Mouse (Mus musculus) hindbrain, embryonic 10.5 days (tissue): ENCODE results near the gene Ift122. TPM values are rescaled to one million over a fixed set of nuclear protein-coding genes. Genes with fewer than 3 reads are reported as not detected.
A peak's percentile ranks its signal among the peaks of the same experiment; 100 is the strongest.
"Not testable (repeated sequence)": the region's sequence is repeated elsewhere in the genome, so short reads cannot be mapped to it uniquely, and the experiment has no call there.

ENCODE experiments used
- DNase-seq: peaks from one replicate; pipeline ENCODE4 v3.0.0-alpha.2; 2017; ENCODE audit warnings: low spot score
- H3K27ac ChIP-seq: fragments of 300-500 bp; sonication (generic); 2 replicates; pipeline ENCODE4 v1.5.1; 2016; ENCODE audit warnings: mild to moderate bottlenecking, moderate library complexity
- H3K27me3 ChIP-seq: fragments of 300-500 bp; sonication (generic); 2 replicates; pipeline ENCODE4 v1.6.1; 2016; ENCODE audit warnings: mild to moderate bottlenecking; ENCODE audit not compliant: poor library complexity, insufficient read depth, severe bottlenecking
- H3K36me3 ChIP-seq: fragments of 300-500 bp; sonication (generic); 2 replicates; pipeline ENCODE4 v1.6.1; 2016; ENCODE audit warnings: mild to moderate bottlenecking, moderate library complexity
- H3K4me1 ChIP-seq: fragments of 300-500 bp; sonication (generic); replicated peaks from 2 replicates; pipeline ENCODE4 v1.6.1; 2016; ENCODE audit warnings: mild to moderate bottlenecking
- H3K4me3 ChIP-seq: fragments of 300-500 bp; sonication (generic); 2 replicates; pipeline ENCODE4 v1.5.1; 2016; ENCODE audit warnings: mild to moderate bottlenecking, moderate library complexity
- H3K9me3 ChIP-seq: fragments of 300-500 bp; sonication (generic); 2 replicates; pipeline ENCODE4 v1.6.1; 2016; ENCODE audit warnings: mild to moderate bottlenecking, moderate library complexity
- WGBS: fragments of 180-500 bp; shearing (Covaris S2); methylation state at CpG from one replicate; pipeline ENCODE4 v1.1.7; 2016; 5-methylcytosine and 5-hydroxymethylcytosine counted together
- polyA plus RNA-seq: library from polyadenylated mRNA; unstranded; fragments of >200 nt; fragmentation: Nextera tagmentation; extraction: Ambion mirVana; gene quantifications from 2 replicates; pipeline ENCODE4 v1.2.1, GENCODE M21; 2016

Ift122 gene
- polyA plus RNA-seq, 1 experiment from 2014 or later: 28.8 TPM

DNA sequence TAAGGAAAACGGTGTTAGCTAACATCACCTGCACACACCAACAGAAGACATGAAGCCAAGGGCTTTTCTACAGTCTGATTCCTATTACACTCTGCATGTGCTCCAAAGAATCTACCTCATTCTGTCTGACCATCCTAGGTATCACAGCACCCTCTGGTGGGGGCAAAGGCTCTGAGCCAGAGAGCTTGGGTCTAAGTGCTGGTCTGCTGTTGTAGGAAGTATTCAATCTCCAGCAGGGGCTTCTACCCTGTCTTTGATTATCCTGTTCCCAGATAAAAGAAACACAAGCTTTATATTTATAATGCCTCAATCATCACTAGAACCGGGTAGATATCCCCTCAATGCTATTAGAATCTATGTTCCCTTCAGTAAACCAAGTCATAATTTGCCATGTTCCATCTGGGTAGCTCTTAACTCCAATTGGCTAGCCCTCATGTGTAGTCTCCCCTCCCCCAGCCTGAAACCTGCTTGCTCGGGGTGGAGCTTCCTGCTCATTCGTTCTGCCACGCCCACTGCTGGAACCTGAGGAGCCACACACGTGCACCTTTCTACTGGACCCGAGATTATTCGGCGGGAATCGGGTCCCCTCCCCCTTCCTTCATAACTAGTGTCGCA lies 29.3 kb upstream of the Ift122 start:
- DNase-seq: peak; percentile 84
- WGBS: 2% methylated on average over 5 of the region's 11 CpGs
- H3K4me1 ChIP-seq, H3K36me3 ChIP-seq, H3K9me3 ChIP-seq, H3K27me3 ChIP-seq: not testable (repeated sequence)
- H3K4me3 ChIP-seq: peak overlapping the region; percentile 37
- peak overlapping the region; percentile 73 for H3K27ac ChIP-seq

DNA sequence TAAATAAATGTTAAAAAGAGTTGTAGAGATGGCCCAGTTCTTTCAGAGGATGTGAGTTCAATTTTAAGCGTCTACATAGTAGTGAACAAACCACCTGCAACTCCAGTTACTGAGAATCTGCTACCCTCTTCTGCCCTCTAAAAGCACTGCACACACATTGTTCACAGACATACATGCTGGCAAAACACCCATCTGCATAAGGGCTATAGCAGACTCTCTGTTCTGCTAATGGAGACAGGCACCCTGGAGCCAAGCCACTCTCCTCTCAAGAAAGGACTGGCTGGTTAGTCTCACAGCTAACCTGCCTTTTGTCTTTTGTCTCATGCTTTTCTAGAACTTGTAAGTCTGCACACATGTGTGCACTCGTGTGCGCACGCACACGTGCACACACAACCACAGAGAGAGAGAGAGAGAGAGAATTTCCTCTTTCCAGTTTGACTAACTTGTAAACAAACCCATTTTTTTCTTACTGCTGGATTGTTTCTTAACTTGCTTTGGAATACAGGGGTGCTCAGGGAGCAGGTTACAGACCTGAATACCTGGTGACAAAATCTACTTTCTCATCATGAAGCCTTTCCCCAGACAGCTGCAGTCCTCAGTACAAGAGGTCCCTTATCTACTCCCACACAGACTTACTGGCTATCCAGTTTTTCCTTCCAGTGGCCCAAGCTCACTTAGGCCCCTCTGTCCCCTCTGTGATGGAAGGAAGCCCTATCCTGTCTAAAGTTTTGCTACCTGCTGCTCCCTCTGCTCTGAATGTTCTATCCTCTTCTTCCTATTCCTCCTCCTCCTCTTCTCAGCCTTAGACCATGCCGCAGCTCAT lies 22.3 kb upstream of the Ift122 start:
- Histone ChIP-seq H3K36me3 (peaks cover 3% of the 10 kb centered on the region; the same call in 1 of the 2 replicates), H3K9me3 (no peaks in the 10 kb centered on the region), H3K4me1 (no peaks in the 10 kb centered on the region), H3K4me3 (no peak overlapping the region), H3K27ac (no peak overlapping the region), H3K27me3 (no peaks in the 10 kb centered on the region)
- DNase-seq: no peak
- 87% methylated on average over 6 of the region's 6 CpGs for WGBS

DNA sequence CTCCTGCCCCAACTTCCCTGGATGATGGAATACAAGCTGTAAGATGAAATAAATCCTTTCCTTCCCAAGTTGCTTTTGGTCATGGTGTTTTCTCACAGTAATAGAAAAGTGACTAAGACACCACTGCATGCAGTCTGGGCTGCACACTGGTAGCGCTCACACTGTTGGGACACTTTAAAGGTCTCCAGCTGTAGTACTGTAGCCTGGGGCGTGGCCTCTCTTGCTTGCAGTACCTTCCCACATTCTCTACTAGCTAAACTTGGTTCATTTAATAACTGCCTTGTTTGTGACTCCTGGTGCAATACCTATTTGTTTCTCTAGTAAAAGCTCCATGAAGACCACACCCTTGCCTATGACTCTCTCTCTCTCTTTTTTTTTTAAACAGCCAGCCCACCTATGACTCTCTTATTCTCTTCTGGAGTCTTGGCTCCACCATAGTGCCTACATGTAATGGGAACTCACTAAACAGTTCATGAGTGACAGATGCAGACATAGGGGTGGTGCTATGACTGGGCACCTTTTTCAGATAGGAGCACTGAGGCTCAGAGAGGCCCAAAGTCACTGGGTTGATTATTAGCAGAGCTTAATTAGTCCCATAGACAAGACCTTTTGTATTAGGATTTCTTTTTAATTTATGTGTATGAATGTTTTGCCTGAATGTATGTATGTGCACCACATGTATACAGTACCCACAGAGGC lies 21.0 kb upstream of the Ift122 start:
- Histone ChIP-seq H3K4me3 (no peak overlapping the region), H3K36me3 (peaks cover 3% of the 10 kb centered on the region; the same call in 1 of the 2 replicates), H3K27me3 (no peaks in the 10 kb centered on the region), H3K9me3 (no peaks in the 10 kb centered on the region), H3K27ac (no peak overlapping the region), H3K4me1 (peaks cover 4% of the 10 kb centered on the region; the same call in 1 of the 2 replicates)
- DNase-seq: no peak
- WGBS: 87% methylated on average over 2 of the region's 2 CpGs

DNA sequence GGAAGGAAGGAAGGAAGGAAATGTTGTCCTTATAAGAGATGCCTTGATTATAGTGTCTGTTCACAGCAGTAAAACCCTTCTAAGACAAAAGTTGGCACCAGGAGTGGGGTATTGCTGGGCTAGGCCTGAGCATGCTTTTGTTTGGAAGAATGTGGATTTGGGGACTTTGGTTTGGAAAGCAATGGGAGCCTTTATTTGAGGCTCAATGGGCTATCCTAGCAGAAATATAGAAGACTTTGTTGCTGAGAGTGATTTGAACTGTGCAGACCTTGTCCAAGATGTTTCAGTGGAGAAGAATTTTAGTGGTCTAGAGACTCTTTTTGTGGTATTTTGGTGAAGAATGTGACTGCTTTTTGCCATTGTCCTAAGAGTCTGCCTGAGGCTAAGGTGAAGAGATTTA lies 19.4 kb upstream of the Ift122 start:
- Histone ChIP-seq H3K4me1 (peaks cover 20% of the 10 kb centered on the region), H3K27ac (no peak overlapping the region), H3K36me3 (peaks cover 3% of the 10 kb centered on the region; the same call in 1 of the 2 replicates), H3K4me3 (no peak overlapping the region), H3K27me3 (no peaks in the 10 kb centered on the region), H3K9me3 (no peaks in the 10 kb centered on the region)
- no peak for DNase-seq

DNA sequence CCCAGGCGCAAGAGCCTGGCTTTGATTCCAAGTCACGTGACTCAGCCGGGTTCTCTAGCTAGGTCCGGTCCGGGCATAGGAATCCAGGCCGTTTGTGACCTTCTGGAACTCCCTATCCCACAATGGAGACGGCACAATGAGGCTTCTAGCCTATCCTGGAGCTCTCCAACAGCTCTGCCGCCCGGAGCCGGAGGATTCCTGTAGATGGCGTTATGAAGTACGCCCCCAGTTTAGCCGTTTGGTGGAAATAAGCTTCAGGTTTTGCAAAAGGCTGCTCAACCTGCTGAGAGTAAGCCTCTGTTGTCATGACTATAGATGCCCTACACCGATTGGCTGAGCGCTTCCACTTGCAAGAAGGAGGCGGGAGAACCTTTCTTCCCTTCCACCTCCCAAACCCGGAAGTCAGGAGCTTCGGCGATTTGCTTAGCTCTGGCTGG lies 15.1 kb upstream of the Ift122 start, which contains the start of gene Efcab12:
Efcab12 (minus strand) TSS at position 252 of the 437 bp plus-strand sequence.
- no peaks in the 10 kb centered on the region for H3K9me3 ChIP-seq
- H3K27ac ChIP-seq: peak within 1 kb of the TSS; percentile 85
- H3K36me3 ChIP-seq: peaks cover 23% of the 10 kb centered on the region
- H3K4me1 ChIP-seq: peaks cover 20% of the 10 kb centered on the region
- WGBS: 2% methylated on average over 19 of the region's 19 CpGs
- H3K4me3 ChIP-seq: peak within 1 kb of the TSS; percentile 55
- no peaks in the 10 kb centered on the region for H3K27me3 ChIP-seq
- DNase-seq: peak; percentile 78

DNA sequence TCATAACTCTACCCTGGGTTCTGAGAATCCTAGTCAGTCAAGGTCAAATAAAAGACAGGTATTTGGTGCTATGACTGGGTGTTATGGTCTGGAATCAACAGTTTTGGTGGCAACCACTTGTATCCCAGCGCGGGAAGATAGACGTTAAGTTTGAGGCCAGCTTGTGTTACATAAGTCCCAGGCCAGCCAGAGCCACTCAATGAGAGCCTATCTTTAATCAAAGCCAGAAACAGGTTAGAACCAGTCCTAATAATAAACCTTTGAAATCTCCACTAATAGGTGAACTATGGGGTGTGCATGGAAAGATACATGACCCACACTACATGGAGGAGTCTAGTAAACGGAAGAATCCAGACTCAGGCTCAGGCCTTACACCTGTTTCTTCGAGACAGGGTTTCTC lies 14.5 kb upstream of the Ift122 start:
- Histone ChIP-seq H3K27me3 (no peaks in the 10 kb centered on the region), H3K27ac (peak overlapping the region; percentile 85; the same call in 1 of the 2 replicates), H3K4me1 (peaks cover 20% of the 10 kb centered on the region), H3K4me3 (peak overlapping the region; percentile 55), H3K36me3 (peaks cover 29% of the 10 kb centered on the region), H3K9me3 (no peaks in the 10 kb centered on the region)
- 66% methylated on average over 5 of the region's 5 CpGs for WGBS
- no peak for DNase-seq

DNA sequence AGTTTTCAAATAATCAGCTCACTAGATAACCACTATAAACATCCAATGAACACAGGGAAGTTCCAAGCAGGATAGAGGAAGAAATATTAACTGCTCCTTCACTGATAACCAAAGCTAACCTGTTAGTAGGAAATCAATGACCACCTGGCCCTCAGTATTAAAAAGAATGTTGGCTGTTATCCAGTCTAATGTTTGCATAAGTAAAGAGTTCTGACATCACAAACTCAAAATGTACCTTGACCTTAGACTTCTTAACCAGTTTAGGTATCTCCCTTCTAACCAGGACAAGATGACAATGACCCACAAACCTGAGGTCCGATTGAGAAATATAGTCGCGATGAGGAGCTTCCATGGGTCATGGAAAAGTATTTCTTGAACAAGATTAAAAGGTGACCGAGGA lies 8.3 kb upstream of the Ift122 start:
- Histone ChIP-seq H3K36me3 (peaks cover 74% of the 10 kb centered on the region), H3K4me1 (no peaks in the 10 kb centered on the region), H3K4me3 (no peak overlapping the region), H3K27me3 (no peaks in the 10 kb centered on the region), H3K9me3 (no peaks in the 10 kb centered on the region), H3K27ac (no peak overlapping the region)
- DNase-seq: no peak
- WGBS: 95% methylated on average over 4 of the region's 4 CpGs

DNA sequence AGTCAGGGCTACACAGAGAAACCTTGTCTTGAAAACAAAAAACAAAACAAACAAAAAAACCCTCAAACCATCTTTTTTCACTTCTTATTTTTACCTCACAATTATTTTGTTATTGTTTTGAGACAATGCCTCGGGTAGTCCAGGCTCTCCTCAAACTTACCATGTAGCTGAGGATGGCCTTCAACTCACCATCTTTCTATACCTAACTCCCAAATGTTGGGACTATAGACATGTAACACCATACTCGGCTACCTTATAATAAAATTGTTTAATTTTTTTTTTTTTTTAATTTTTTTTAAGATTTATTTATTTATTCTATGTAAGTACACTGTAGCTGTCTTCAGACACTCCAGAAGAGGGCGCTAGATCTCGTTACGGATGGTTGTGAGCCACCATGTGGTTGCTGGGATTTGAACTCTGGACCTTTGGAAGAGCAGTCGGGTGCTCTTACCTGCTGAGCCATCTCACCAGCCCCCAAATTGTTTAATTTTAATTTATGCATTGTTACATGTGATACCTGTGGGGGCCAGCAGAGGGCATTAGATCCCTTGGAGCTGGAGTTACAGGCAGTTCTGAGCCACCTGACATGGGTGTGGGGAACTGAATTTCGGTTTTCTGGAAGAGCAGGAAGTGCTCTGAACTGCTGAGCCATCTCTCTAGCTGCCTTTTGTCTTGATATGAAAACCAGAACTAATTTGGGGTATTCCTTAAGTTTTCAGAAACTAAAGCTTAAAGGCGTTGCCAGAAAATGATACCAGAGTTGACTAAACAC lies 6.4 kb upstream of the Ift122 start:
- H3K9me3 ChIP-seq: no peaks in the 10 kb centered on the region
- 47% methylated on average over 8 of the region's 8 CpGs for WGBS
- H3K27ac ChIP-seq: no peak overlapping the region
- DNase-seq: peak; percentile 64
- peaks cover 76% of the 10 kb centered on the region for H3K36me3 ChIP-seq
- H3K4me3 ChIP-seq: no peak overlapping the region
- peaks cover 3% of the 10 kb centered on the region for H3K4me1 ChIP-seq
- no peaks in the 10 kb centered on the region for H3K27me3 ChIP-seq

DNA sequence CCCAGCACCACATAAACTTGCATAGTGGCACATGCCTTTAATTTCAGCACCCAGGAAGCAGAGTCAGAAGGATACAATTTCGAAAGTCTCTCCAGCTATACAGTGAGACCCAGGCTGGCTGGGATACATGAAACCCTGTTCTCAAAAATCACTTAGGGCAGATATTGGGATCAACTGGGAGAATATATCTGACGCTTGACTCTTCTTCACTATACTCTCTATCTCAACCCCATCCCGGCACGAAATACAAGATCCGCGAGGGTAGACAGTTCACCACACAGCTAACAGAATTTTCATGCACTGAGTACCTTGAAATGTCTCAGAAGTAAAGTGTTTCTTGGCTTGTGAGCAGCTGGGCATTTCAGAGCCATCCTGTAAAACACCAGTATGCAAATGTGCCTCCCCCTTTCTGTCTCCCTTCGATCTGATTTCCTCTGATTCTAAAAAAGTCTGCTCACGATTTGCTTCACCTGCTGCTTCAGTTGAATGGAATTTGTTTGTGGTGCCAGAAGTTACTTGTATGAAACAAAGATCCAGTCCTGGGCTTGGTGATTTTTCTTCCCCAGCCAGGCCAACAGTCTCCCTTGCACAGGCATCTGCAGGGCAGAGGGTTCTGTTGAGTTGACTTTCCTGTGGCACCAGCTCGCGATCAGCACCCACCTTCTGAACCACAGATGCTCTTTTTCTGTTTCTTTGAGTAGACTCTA lies 4.5 kb upstream of the Ift122 start:
- Histone ChIP-seq H3K27me3 (no peaks in the 10 kb centered on the region), H3K9me3 (no peaks in the 10 kb centered on the region), H3K4me3 (no peak overlapping the region), H3K27ac (no peak overlapping the region), H3K4me1 (peaks cover 15% of the 10 kb centered on the region), H3K36me3 (peaks cover 57% of the 10 kb centered on the region)
- no peak for DNase-seq
- WGBS: 93% methylated on average over 10 of the region's 10 CpGs

DNA sequence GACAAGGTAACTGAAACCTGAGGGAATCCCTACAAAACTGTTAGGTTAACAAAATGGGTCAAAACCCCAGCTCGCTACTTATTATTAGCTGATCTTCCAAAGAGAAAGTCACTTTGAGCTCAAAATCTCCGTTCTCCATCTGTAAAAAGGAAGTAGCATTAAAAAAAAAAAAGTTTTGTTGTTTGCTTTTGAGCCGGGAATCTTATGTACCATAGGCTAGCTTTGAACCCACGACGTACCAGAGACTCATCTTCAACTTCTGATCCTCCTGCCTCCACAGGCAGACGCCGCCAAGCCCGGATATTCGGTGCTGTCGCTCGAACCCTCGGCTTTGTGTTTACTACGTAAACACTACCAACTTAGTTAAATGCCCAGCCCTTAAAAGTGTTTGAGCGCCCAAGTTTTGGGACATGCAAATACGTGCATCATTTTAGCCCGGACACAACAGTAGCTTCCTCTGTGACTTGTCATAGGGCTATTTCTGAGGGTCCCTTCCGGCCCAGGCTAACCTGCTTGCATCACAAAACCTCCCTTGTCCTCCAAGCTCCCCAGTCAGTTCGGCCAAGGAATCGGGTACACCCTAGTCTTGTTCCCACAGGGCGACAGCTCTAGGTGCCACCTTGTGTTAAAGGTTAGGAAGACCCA lies 702 bp upstream of the Ift122 start:
- peaks cover 29% of the 10 kb centered on the region for H3K36me3 ChIP-seq
- H3K9me3 ChIP-seq: no peaks in the 10 kb centered on the region
- peak overlapping the region; percentile 91 for H3K27ac ChIP-seq
- no peaks in the 10 kb centered on the region for H3K27me3 ChIP-seq
- WGBS: 5% methylated on average over 20 of the region's 20 CpGs
- DNase-seq: no peak
- peak overlapping the region; percentile 75 for H3K4me3 ChIP-seq
- H3K4me1 ChIP-seq: peaks cover 23% of the 10 kb centered on the region

DNA sequence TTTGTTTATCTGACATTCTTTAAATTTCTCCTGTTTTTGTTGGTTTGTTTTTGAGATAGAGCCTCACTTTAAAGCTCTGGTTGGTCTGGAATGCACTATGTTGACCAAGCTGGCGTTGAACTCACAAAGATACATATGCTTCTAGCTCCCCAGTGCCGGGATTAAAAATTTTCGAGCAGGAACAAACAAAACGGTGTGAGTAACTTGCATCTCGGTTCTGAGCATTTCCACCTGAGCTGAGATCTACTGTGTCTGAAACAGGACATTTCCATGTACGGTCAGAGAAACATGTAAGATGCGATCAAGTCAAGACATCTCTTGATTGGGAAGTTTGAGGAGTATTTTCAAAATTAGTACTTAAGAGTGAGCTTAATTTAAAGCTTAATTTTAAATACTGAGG lies 715 bp downstream of the Ift122 start:
- Histone ChIP-seq H3K4me1 (peaks cover 23% of the 10 kb centered on the region), H3K27ac (peak overlapping the region; percentile 91), H3K9me3 (no peaks in the 10 kb centered on the region), H3K36me3 (peaks cover 17% of the 10 kb centered on the region), H3K27me3 (no peaks in the 10 kb centered on the region), H3K4me3 (peak overlapping the region; percentile 75)
- no peak for DNase-seq
- 49% methylated on average over 7 of the region's 7 CpGs for WGBS
